Mouse (Mus musculus) E14TG2a.4 (cell line): Measurements from ENCODE around the gene Neo1.

Source experiments
- CTCF ChIP-seq: conservative IDR thresholded peaks from 2 replicates; pipeline ENCODE4 v1.5.1; 2014; ENCODE audit warnings: low read length
- POU5F1 ChIP-seq: IDR thresholded peaks from 2 replicates; pipeline ENCODE4 v1.6.1; 2014; ENCODE audit warnings: low read length, borderline replicate concordance

DNA sequence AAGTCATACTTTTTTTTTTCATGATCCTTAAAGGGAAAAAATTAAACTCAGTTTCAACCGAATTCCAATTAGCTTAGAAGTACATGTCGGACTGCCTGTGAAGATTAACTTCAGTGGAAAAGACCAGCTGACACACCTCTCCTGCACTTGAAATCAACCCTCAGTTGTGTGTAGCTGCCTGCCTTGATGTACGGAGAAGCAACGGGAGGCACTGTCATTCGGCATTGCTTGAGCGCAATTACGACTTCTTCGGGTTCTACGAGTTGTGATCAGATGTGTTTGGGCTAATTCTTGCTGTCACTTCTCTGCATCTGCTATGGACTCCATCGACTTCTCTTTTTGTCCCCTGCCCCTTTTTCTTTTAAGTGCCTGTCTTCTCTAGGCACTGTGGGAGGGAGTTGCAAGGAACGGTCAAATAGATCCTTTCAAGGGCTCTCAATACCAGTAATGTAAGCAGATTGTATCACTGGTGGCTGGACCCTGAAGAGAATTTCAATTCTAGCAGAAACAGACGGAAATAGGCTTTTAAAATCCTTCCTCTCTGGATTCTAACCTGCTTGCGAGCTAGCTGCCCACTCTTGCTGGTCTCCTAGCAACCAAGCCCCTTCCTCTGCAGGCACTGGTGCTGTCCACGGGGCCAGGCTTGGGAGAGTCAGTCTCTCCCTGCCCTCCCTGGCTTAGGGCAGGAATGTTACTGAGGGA lies 36.0 kb upstream of the Neo1 start:
- no peak for TF ChIP-seq CTCF
- no peak for TF ChIP-seq POU5F1
